Mouse (Mus musculus) midbrain, embryonic 11.5 days (tissue): ENCODE measurements around the gene Syf2. TPM values are rescaled to one million over a fixed set of nuclear protein-coding genes. Genes with fewer than 3 reads are reported as not detected.

ENCODE experiments used
- ATAC-seq: fragments of 200-750 bp; cut with Nextera tagmentation; 2 replicates; pipeline ENCODE4 v1.8.0; 2017; ENCODE audit warnings: moderate TSS enrichment, moderate library complexity; ENCODE audit not compliant: low FRiP score
- DNase-seq: peaks from one replicate; pipeline ENCODE4 v3.0.0; 2015; ENCODE audit warnings: low spot score; ENCODE audit errors: missing footprints
- H3K27ac ChIP-seq: fragments of 300-500 bp; sonication (generic); 2 replicates; pipeline ENCODE4 v1.5.1; 2014; ENCODE audit warnings: low read depth, low read length
- H3K27me3 ChIP-seq: fragments of 300-500 bp; sonication (generic); 2 replicates; pipeline ENCODE4 v1.6.1; 2014; ENCODE audit warnings: mild to moderate bottlenecking, low read length, moderate library complexity, mixed read lengths; ENCODE audit not compliant: control insufficient read depth, insufficient read depth
- H3K36me3 ChIP-seq: fragments of 300-500 bp; sonication (generic); 2 replicates; pipeline ENCODE4 v1.6.1; 2014; ENCODE audit warnings: mild to moderate bottlenecking, low read length, moderate library complexity, mixed read lengths; ENCODE audit not compliant: control insufficient read depth, insufficient read depth
- H3K4me1 ChIP-seq: fragments of 300-500 bp; sonication (generic); 2 replicates; pipeline ENCODE4 v1.6.1; 2014; ENCODE audit warnings: low read length; ENCODE audit not compliant: control insufficient read depth, insufficient read depth
- H3K4me2 ChIP-seq: fragments of 300-500 bp; sonication (generic); 2 replicates; pipeline ENCODE4 v1.6.1; 2014; ENCODE audit warnings: mild to moderate bottlenecking, moderate library complexity
- H3K4me3 ChIP-seq: fragments of 300-500 bp; sonication (generic); 2 replicates; pipeline ENCODE4 v1.5.1; 2014; ENCODE audit warnings: low read depth, low read length
- H3K9ac ChIP-seq: fragments of 300-500 bp; sonication (generic); 2 replicates; pipeline ENCODE4 v1.6.1; 2014; ENCODE audit warnings: low read length
- H3K9me3 ChIP-seq: fragments of 300-500 bp; sonication (generic); 2 replicates; pipeline ENCODE4 v1.6.1; 2016; ENCODE audit warnings: low read length; ENCODE audit not compliant: control insufficient read depth
- WGBS: fragments of 180-500 bp; shearing (Covaris S2); extraction: QIAGEN DNeasy Blood & Tissue Kit; methylation state at CpG from one replicate; pipeline ENCODE4 v1.1.7; 2014; 5-methylcytosine and 5-hydroxymethylcytosine counted together
- polyA plus RNA-seq: library from polyadenylated mRNA; unstranded; fragments of >200 nt; fragmentation: Nextera tagmentation; extraction: Ambion mirVana; gene quantifications from 2 replicates; pipeline ENCODE4 v1.2.1, GENCODE M21; 2014

The Syf2 gene
- polyA plus RNA-seq, 1 experiment from 2014 or later = 76.7 TPM

DNA sequence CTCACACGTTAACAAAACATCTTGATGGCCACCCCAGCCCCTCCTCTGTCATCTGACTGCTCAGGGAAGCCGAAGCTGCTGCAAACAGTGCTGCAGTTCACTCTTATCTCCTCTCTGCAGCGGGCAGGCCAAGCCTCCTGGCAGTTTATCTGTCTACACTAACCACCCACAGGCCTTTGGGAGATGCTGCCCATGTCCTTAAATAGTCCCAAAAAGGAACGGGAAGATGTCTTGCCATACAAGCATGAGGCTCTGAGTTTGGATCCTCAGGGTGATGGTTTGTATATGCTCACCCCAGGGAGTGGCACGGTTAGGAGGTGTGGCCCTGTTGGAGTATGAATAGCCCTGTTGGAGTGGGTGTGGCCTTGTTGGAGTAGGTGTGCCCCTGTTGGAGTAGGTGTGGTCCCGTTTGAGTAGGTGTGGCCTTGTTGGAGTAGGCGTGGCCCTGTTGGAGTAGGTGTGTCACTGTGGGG is 51.3 kb downstream of the Syf2 start:
- DNase-seq (no peak), ATAC-seq (no peak)
- no peaks in the 10 kb centered on the region for H3K27me3 ChIP-seq
- WGBS = 62% methylated on average over 7 of the region's 7 CpGs
- H3K4me3 ChIP-seq = no peak overlapping the region
- H3K4me1 ChIP-seq = no peaks in the 10 kb centered on the region
- H3K9ac ChIP-seq = no peak overlapping the region
- no peaks in the 10 kb centered on the region for H3K9me3 ChIP-seq
- no peak overlapping the region for H3K27ac ChIP-seq
- no peaks in the 10 kb centered on the region for H3K36me3 ChIP-seq
- H3K4me2 ChIP-seq = no peak overlapping the region

DNA sequence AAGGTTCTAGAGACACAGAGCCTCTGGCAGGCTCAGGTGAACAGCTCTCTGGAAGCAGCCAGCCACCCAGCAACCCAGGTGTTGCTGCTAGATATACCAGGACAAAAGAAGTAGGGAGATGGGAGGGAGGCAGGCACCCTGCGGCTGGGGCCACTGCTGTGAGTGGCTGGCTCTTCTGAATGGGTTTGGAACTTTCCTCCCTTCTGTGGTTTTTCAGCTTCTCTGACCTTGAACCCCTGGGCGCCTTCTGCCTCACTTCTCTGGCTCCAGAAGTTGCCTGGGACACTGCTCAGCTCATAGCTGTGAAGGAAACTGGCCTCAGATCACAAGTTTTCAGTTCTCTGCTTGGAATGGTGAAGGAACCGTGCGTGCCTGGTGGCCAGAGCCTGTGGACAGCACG is 52.4 kb downstream of the Syf2 start:
- H3K4me2 ChIP-seq = no peak overlapping the region
- no peak overlapping the region for H3K9ac ChIP-seq
- no peak overlapping the region for H3K27ac ChIP-seq
- no peak for ATAC-seq
- no peak for DNase-seq
- no peaks in the 10 kb centered on the region for H3K4me1 ChIP-seq
- no peaks in the 10 kb centered on the region for H3K36me3 ChIP-seq
- H3K4me3 ChIP-seq = no peak overlapping the region
- 68% methylated on average over 5 of the region's 5 CpGs for WGBS
- H3K27me3 ChIP-seq = no peaks in the 10 kb centered on the region
- H3K9me3 ChIP-seq = no peaks in the 10 kb centered on the region

DNA sequence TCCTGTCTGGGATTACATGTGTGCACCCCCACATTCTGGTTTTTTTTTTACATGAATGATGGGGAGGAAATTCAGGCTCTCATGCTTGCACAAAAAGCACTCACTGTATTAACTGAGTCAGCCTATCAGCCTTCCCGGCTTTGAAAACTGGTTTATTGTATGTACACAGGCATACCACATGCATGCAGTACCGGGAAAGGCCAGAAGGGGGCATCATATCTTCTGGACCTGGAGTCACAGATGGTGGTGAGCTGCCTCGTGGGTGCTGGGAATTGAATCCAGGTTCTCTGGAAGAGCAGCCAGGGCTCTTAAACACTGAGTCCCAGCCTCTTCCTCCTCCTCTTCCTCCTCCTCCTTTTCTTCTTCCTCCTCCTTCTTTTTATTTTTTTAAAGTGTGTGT is 53.9 kb downstream of the Syf2 start:
- no peak overlapping the region for H3K4me3 ChIP-seq
- H3K36me3 ChIP-seq = no peaks in the 10 kb centered on the region
- ATAC-seq = no peak
- H3K27ac ChIP-seq = no peak overlapping the region
- no peak overlapping the region for H3K4me2 ChIP-seq
- H3K27me3 ChIP-seq = no peaks in the 10 kb centered on the region
- no peaks in the 10 kb centered on the region for H3K9me3 ChIP-seq
- 65% methylated on average over 3 of the region's 3 CpGs for WGBS
- no peaks in the 10 kb centered on the region for H3K4me1 ChIP-seq
- DNase-seq = peak; percentile 88
- no peak overlapping the region for H3K9ac ChIP-seq

DNA sequence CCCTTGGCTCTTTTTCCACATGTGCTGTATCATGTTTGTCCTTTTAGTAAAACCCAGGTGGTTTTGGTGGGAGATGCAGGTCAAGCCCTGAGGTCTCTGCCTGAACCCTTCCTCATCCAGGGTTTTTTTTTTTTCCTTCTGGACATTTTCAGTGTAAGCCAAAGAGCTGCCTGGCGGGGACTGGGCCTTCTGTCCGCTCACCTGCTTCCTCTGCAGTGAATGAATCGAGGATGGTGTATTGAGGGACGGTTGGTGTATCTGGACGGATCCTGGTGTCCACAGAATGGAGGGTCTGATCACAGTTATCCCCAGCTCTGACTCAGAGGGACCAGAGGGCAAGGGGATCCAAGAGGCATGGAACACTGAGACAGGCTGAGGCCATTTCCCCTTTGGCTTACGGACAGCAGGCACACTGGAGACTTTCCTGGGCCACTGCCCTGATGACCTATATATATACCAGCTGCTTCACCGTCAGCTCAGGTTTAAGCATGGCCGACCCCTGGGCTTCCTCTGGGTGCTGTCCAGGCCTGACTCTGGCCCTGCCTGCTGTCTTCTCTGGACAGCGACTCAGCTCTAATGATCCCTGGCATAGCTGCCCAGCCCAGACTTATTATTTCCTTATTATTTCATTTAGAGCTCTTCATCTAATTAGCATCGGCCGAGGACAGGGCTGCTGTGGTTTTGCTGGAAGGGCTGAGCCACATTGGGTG is 55.1 kb downstream of the Syf2 start:
- Histone ChIP-seq H3K4me3 (no peak overlapping the region), H3K4me2 (no peak overlapping the region), H3K27me3 (no peaks in the 10 kb centered on the region), H3K9me3 (no peaks in the 10 kb centered on the region), H3K27ac (no peak overlapping the region), H3K36me3 (no peaks in the 10 kb centered on the region), H3K9ac (no peak overlapping the region), H3K4me1 (no peaks in the 10 kb centered on the region)
- no peak for ATAC-seq
- 84% methylated on average over 11 of the region's 11 CpGs for WGBS
- no peak for DNase-seq

DNA sequence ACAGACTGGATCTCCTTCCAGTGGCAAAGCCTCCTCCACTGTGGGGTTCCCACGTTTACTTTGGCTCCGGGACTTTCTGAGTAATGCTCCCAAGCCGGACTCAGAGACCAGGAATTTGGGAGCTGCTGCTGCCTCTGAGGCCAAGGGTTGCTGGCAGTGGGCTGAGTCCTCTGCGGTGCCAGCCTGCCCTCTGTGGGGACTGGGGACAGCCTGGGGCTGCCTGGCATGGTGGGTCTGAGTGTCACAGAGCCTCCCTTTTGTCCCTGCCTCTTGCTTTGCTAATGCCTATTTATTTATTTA is 55.6 kb downstream of the Syf2 start:
- Histone ChIP-seq H3K4me1 (no peaks in the 10 kb centered on the region), H3K27me3 (no peaks in the 10 kb centered on the region), H3K9me3 (no peaks in the 10 kb centered on the region), H3K27ac (no peak overlapping the region), H3K36me3 (no peaks in the 10 kb centered on the region), H3K4me2 (no peak overlapping the region), H3K9ac (no peak overlapping the region), H3K4me3 (no peak overlapping the region)
- no peak for DNase-seq
- ATAC-seq = no peak
- 85% methylated on average over 4 of the region's 4 CpGs for WGBS

DNA sequence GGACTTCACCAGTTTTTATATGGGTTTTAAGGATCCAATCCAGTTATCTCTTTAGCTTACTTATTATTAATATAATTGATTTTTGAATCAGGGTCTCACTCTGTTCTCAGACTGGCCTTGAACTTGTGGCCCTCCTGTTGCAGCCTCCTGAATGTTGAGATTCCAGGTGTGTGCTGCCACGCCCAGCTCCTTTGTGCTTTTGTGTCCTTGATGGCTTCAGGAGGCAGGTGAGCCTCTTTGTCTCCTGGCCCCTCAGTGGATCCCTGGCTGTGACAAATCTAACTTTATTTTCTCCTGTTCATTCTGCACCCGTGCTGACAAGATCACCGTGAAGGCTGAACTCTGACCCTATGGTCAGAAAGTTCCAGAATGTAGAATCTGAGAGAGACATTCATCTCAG is 56.3 kb downstream of the Syf2 start:
- WGBS = 80% methylated on average over 3 of the region's 3 CpGs

More for the DNA sequence above, 56.3 kb downstream of the Syf2 start:
- no peak overlapping the region for H3K4me2 ChIP-seq
- H3K4me1 ChIP-seq = no peaks in the 10 kb centered on the region
- no peaks in the 10 kb centered on the region for H3K36me3 ChIP-seq
- ATAC-seq (no peak), DNase-seq (no peak)
- no peak overlapping the region for H3K27ac ChIP-seq
- no peaks in the 10 kb centered on the region for H3K27me3 ChIP-seq
- no peaks in the 10 kb centered on the region for H3K9me3 ChIP-seq
- no peak overlapping the region for H3K4me3 ChIP-seq
- no peak overlapping the region for H3K9ac ChIP-seq

Other genes with a start within 250 kb of the Syf2 start
- gene Man1c1, start 226.6 kb upstream of the Syf2 start, polyA plus RNA-seq = 3.1 and 3.2 TPM in 2 replicates
- 4.8 and 5.7 TPM in 2 replicates for gene Ldlrap1, start 162.9 kb upstream of the Syf2 start, polyA plus RNA-seq
- 45.6 and 51.7 TPM in 2 replicates for gene Maco1, start 77.6 kb upstream of the Syf2 start, polyA plus RNA-seq
- 19.2 and 21.3 TPM in 2 replicates for gene Rhd, start 66.4 kb upstream of the Syf2 start, polyA plus RNA-seq
- gene Tmem50a, start 15.9 kb upstream of the Syf2 start, polyA plus RNA-seq = 156 TPM in 2 replicates
- 352 and 403 TPM in 2 replicates for gene Rsrp1, start 7.3 kb upstream of the Syf2 start, polyA plus RNA-seq
- gene Runx3, start 189.8 kb downstream of the Syf2 start, polyA plus RNA-seq = 0.08 TPM in 1 of 2 replicates, not detected in the other